Mouse (Mus musculus) C2C12 (cell line): ENCODE measurements at regions not wholly inside any gene's neighbourhood (a gene's known extent, or its start where the extent isn't known, plus 50 kb on each side); places are given as distances from the start of the nearest gene placed in this dataset.
A peak's percentile ranks its signal among the peaks of the same experiment; 100 is the strongest.

Source experiments
- H3K27me3 ChIP-seq: one replicate; pipeline ENCODE4 v1.6.1; 2011; ENCODE audit not compliant: control insufficient read depth, insufficient read depth, insufficient read length
- H3K36me3 ChIP-seq: one replicate; pipeline ENCODE4 v1.6.1; 2011; ENCODE audit not compliant: control insufficient read depth, insufficient read depth
- H3K4me3 ChIP-seq: one replicate; pipeline ENCODE4 v1.5.1; 2011; ENCODE audit warnings: mild to moderate bottlenecking, control low read depth; ENCODE audit not compliant: poor library complexity, insufficient read depth, severe bottlenecking
- H3K79me2 ChIP-seq: one replicate; pipeline ENCODE4 v1.6.1; 2011; ENCODE audit not compliant: control insufficient read depth, insufficient read depth
- H3K79me3 ChIP-seq: one replicate; pipeline ENCODE4 v1.6.1; 2011; ENCODE audit warnings: low read depth, control low read depth
- H3ac ChIP-seq: one replicate; pipeline ENCODE3; 2011; ENCODE audit warnings: low read depth; ENCODE audit not compliant: control insufficient read depth, insufficient read length
- CEBPB ChIP-seq: IDR thresholded peaks from one replicate; pipeline ENCODE4 v1.6.1; 2011; ENCODE audit warnings: low read depth, mild to moderate bottlenecking, control low read depth, moderate library complexity
- CTCF ChIP-seq: IDR thresholded peaks from one replicate; pipeline ENCODE4 v1.5.1; 2011; ENCODE audit not compliant: control insufficient read depth, insufficient read depth, insufficient read length
- FOSL1 ChIP-seq: IDR thresholded peaks from one replicate; pipeline ENCODE4 v1.8.0; 2011; ENCODE audit warnings: mild to moderate bottlenecking, low read length; ENCODE audit not compliant: poor library complexity, insufficient read depth, severe bottlenecking
- MAX ChIP-seq: IDR thresholded peaks from one replicate; pipeline ENCODE4 v1.6.1; 2011; ENCODE audit warnings: mild to moderate bottlenecking, control low read depth
- MYOD1 ChIP-seq: IDR thresholded peaks from one replicate; pipeline ENCODE4 v1.6.1; 2011; ENCODE audit warnings: low read depth; ENCODE audit not compliant: control insufficient read depth, insufficient read length
- MYOG ChIP-seq: IDR thresholded peaks from one replicate; pipeline ENCODE4 v1.6.1; 2011; ENCODE audit not compliant: control insufficient read depth, insufficient read length; ENCODE audit errors: extremely low read depth
- USF1 ChIP-seq: IDR thresholded peaks from one replicate; pipeline ENCODE4 v1.6.1; 2011; ENCODE audit warnings: low read depth, mild to moderate bottlenecking, control low read depth, moderate library complexity

- no peak overlapping the region for H3K4me3 ChIP-seq
- H3K79me3 ChIP-seq: no peaks in the 10 kb centered on the region
- TF ChIP-seq USF1 (no peak), FOSL1 (no peak), CEBPB (no peak), MYOG (no peak)
- no peaks in the 10 kb centered on the region for H3K27me3 ChIP-seq
- H3K36me3 ChIP-seq: no peaks in the 10 kb centered on the region
- H3K79me2 ChIP-seq: no peaks in the 10 kb centered on the region
- H3ac ChIP-seq: no peak overlapping the region
Measured at GRCm38 (mm10) chr15:61544074-61544473, 621.3 kb upstream of the A1bg start.

GRCm38 (mm10) chr15:61541643-61542042 lies 618.8 kb upstream of the A1bg start:
- H3K27me3 ChIP-seq: no peaks in the 10 kb centered on the region
- no peaks in the 10 kb centered on the region for H3K79me3 ChIP-seq
- TF ChIP-seq USF1: no peak
- no peak for TF ChIP-seq MAX
- TF ChIP-seq MYOG: no peak
- TF ChIP-seq CTCF: no peak
- TF ChIP-seq CEBPB: no peak
- no peak for TF ChIP-seq FOSL1
- no peak for TF ChIP-seq MYOD1
- no peak overlapping the region for H3K4me3 ChIP-seq
- H3ac ChIP-seq: no peak overlapping the region
- H3K36me3 ChIP-seq: no peaks in the 10 kb centered on the region
- no peaks in the 10 kb centered on the region for H3K79me2 ChIP-seq

- Histone ChIP-seq H3K79me3 (no peaks in the 10 kb centered on the region), H3ac (no peak overlapping the region), H3K27me3 (no peaks in the 10 kb centered on the region), H3K4me3 (no peak overlapping the region), H3K79me2 (no peaks in the 10 kb centered on the region), H3K36me3 (no peaks in the 10 kb centered on the region)
- TF ChIP-seq FOSL1 (no peak), USF1 (peak; percentile 29)
Measured at GRCm38 (mm10) chr15:61540753-61541421, 618.1 kb upstream of the A1bg start.

- H3ac ChIP-seq: no peak overlapping the region
- H3K4me3 ChIP-seq: no peak overlapping the region
- no peaks in the 10 kb centered on the region for H3K36me3 ChIP-seq
- no peaks in the 10 kb centered on the region for H3K79me3 ChIP-seq
- H3K27me3 ChIP-seq: no peaks in the 10 kb centered on the region
- TF ChIP-seq MYOD1 (no peak), USF1 (no peak), MAX (no peak), MYOG (no peak), FOSL1 (no peak), CEBPB (no peak), CTCF (no peak)
- H3K79me2 ChIP-seq: no peaks in the 10 kb centered on the region
Measured at GRCm38 (mm10) chr15:61538930-61539329, 616.1 kb upstream of the A1bg start.

- H3K4me3 ChIP-seq: no peak overlapping the region
- TF ChIP-seq USF1: no peak
- no peak for TF ChIP-seq CEBPB
- TF ChIP-seq MYOD1: no peak
- no peak for TF ChIP-seq CTCF
- no peak for TF ChIP-seq MAX
- TF ChIP-seq FOSL1: no peak
- TF ChIP-seq MYOG: no peak
- no peaks in the 10 kb centered on the region for H3K79me2 ChIP-seq
- H3ac ChIP-seq: no peak overlapping the region
- H3K79me3 ChIP-seq: no peaks in the 10 kb centered on the region
- H3K36me3 ChIP-seq: no peaks in the 10 kb centered on the region
- no peaks in the 10 kb centered on the region for H3K27me3 ChIP-seq
Measured at GRCm38 (mm10) chr15:61538169-61538755, 615.5 kb upstream of the A1bg start.

GRCm38 (mm10) chr15:61536332-61536716 lies 613.5 kb upstream of the A1bg start:
- Histone ChIP-seq H3ac (no peak overlapping the region), H3K27me3 (no peaks in the 10 kb centered on the region), H3K4me3 (no peak overlapping the region), H3K79me3 (no peaks in the 10 kb centered on the region), H3K36me3 (no peaks in the 10 kb centered on the region), H3K79me2 (no peaks in the 10 kb centered on the region)
- no peak for TF ChIP-seq CEBPB
- TF ChIP-seq CTCF: no peak
